ENCODE assay signal across 21 mouse cellular contexts in the genomic region with DNA sequence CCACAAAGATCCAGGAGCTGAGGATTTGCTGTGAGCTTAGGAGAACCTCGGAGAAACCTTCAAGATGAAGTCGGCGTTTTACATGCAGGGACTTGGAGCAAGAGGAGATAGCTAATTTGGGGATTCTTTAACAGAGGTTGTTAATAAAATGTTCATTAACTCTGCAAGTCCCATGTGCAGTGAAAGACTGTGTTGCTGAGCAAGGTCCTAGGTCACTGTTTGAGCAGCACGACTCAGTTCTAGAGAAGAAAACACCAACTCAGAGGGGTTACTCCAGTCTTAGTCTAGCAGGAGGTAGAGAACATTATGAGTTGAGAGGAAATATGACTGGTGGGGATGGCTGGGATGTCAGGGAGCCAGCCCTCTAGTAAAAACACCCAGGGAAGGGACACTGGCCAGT.
"Had no signal": no experiment of that assay in that cellular context is flagged by ENCODE, and none has a peak within 500 bp of the region (broad histone marks: within the 10 kb centered on the region; RNA-seq: fewer than 3 reads in every experiment).

No protein-coding gene starts in this region.

- H3K9me3 ChIP-seq: heart, embryonic 13.5 days; heart, embryonic 15.5 days; hindbrain, embryonic 13.5 days; hindbrain, embryonic 15.5 days; limb, embryonic 13.5 days; limb, embryonic 15.5 days; liver, embryonic 12.5 days had no signal

- H3K4me1 ChIP-seq: heart, embryonic 15.5 days; hindbrain, embryonic 13.5 days; hindbrain, embryonic 15.5 days; liver, embryonic 12.5 days had no signal

- ATAC-seq: forebrain, postnatal 0 days; hindbrain, postnatal 0 days; intestine, embryonic 16.5 days; liver, embryonic 12.5 days had no signal

- H3K27ac ChIP-seq: heart, adult 2 months; heart, embryonic 13.5 days; heart, embryonic 15.5 days; hindbrain, embryonic 13.5 days; hindbrain, embryonic 15.5 days; hindbrain, postnatal 0 days; limb, embryonic 13.5 days; limb, embryonic 15.5 days; liver, embryonic 12.5 days; liver, embryonic 14.5 days had no signal

- H3K36me3 ChIP-seq: heart, embryonic 13.5 days; heart, embryonic 15.5 days; hindbrain, embryonic 13.5 days; hindbrain, embryonic 15.5 days; limb, embryonic 13.5 days; limb, embryonic 15.5 days; liver, embryonic 12.5 days had no signal

- H3K4me2 ChIP-seq: heart, embryonic 11.5 days; heart, embryonic 13.5 days; heart, embryonic 15.5 days; hindbrain, embryonic 13.5 days; hindbrain, embryonic 15.5 days; limb, embryonic 13.5 days; limb, embryonic 15.5 days; liver, embryonic 12.5 days had no signal

- DNase-seq: forebrain, postnatal 0 days; gastrocnemius, postnatal 14 days; gastrocnemius, postnatal 36 days; heart, adult 11 months; heart, adult 2 months; heart, postnatal 14 days; heart, postnatal 36 days; layer of hippocampus, adult 9-11 months; layer of hippocampus, postnatal 36 days; left cerebral cortex, postnatal 4 days had no signal

- H3K9ac ChIP-seq: forebrain, postnatal 0 days; heart, embryonic 13.5 days; heart, embryonic 15.5 days; hindbrain, embryonic 13.5 days; hindbrain, embryonic 15.5 days; limb, embryonic 13.5 days; limb, embryonic 15.5 days; liver, embryonic 12.5 days; liver, embryonic 14.5 days had no signal

- H3K4me3 ChIP-seq: heart, adult 2 months; heart, embryonic 13.5 days; heart, embryonic 15.5 days; hindbrain, embryonic 13.5 days; hindbrain, embryonic 15.5 days; limb, embryonic 13.5 days; limb, embryonic 15.5 days; liver, embryonic 12.5 days had no signal

- H3K27me3 ChIP-seq: heart, embryonic 13.5 days; heart, embryonic 15.5 days; hindbrain, embryonic 13.5 days; hindbrain, embryonic 15.5 days; limb, embryonic 13.5 days; limb, embryonic 15.5 days; liver, embryonic 12.5 days had no signal
